Mouse (Mus musculus) CH12F3 (cell line): Measurements from ENCODE around the gene Stoml2.
"Not testable (repeated sequence)": the region's sequence is repeated elsewhere in the genome, so short reads cannot be mapped to it uniquely, and the experiment has no call there.

ENCODE experiments used
- in situ Hi-C: fragments of 300-500 bp; cut with MboI; formaldehyde crosslinking; loops from 2 replicates; pipeline ENCODE4 v1.14.3; 2020; ENCODE audit warnings: low sequenced_read_pairs

The Stoml2 gene

GRCm38 (mm10) chr4:43005765-43006164 lies 25.7 kb downstream of the Stoml2 start:
- in situ Hi-C loops: no loop called here

DNA sequence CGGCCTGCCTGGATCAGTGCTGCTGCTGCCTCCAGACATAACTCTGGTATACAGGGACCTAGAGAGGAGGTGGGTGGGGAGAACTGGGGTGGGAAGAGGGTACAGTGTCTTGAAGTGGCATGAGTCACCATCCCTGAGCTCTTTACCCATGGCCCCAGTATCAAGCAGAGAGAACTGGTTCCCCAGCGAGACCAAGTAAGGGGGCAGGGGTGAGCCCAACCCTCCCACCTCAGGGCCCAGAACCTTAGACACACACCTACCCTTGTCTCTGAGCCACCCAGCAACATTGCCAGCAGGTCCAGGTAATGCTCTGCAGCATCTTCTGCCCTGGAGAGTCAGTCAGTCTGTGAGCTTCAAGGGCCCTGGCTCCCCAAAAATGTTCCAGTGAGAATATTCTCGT lies 26.6 kb downstream of the Stoml2 start:
- in situ Hi-C loops: no loop called here

GRCm38 (mm10) chr4:43002756-43003439 lies 28.6 kb downstream of the Stoml2 start:
- in situ Hi-C loops: no loop called here

DNA sequence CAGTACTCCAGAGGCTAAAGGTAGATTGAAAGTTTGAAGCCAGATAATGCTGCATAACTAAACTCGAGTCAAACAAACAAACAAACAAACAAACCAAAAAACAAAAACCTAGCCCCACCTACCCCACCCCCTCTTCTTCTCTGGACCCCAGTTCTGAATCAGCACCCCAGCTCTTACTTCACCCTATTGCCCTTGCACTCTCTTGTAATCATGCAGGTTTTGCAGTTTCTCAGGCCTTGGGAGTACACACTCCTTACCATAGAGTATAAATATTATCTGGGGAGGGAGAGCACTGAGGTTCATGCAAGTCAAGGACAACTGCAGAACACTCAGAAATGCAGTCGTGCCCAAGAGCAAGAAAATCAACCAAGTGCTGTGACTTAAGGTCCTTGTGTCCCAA lies 30.2 kb downstream of the Stoml2 start:
- in situ Hi-C loops: no loop called here

GRCm38 (mm10) chr4:43000141-43000986 lies 31.1 kb downstream of the Stoml2 start, which contains the start of gene Vcp:
Vcp (minus strand) TSS chr4:43000507.
- in situ Hi-C loops: not testable (repeated sequence)

DNA sequence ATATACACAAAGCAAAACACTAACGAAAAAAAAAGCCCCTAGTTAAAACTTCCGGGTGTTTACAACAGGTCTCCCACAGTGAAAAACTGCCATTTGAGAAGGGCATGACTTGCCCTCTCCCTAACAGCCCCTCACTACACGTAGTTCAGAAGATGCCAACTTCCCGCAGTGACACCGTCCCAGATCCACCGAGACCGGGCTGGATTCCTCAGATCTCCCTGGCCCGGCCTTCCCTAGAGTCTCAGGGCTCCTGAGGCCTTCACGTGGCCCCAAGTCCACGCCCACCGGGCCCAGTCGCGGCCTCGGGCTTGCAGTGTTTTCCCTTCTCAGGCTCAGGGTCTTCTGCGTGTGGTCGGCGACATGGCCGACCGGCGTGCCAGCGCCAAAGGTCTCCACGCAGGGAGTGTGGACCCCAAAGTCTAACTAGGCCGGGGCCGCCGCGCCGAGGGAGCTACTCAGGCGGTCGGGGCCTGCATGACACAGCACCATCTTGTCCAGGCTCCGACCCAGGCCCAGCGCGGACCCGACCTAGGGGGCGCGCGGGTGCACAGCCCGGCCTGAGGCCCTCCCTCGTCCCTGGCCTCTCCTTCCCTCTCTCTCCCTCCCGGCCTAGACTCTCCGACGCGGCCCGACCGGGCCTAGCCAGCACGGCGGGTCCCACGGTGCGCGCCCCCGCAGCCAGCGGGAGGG lies 31.9 kb downstream of the Stoml2 start:
- in situ Hi-C loops: no loop called here

DNA sequence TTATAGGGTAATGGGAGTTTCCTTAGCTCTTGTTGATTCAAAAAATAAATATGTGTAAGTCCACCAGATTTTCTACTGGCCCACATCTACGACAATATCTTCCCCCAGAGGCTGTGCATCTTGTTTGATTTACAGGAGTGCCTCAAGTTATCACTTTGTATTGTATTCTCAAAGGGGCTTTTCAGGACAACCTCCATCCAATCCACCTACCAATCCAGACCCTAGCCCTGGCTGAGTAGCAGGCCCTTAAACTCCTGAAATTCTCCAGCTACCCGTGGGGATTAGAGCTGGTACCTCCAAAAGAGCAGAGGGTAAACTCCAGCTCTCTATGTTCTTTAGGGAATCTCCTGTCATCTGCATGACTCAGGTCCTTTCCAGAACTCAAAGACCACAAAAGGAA lies 33.5 kb downstream of the Stoml2 start:
- in situ Hi-C loops: no loop called here

DNA sequence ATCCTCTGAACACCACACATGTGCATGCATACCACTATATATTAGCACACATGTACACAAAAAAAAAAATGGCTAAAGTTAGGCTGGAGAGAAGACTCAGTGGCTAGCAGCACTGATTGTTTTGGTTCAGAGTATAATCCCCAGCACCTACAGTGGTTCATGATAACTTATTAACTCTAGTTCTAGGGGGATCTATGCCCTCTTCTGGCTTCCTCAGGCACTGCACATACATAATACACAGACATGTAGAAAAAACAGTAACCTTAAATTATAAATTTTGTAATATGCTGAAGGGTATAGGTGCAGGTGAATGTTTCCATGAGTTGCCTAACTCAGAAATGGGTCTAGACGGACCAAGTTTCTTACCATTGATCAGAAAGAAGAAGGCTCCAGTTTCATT lies 43.2 kb downstream of the Stoml2 start:
- in situ Hi-C loops: no loop called here

- in situ Hi-C loops: not testable (repeated sequence)
These were observed 51.0 kb downstream of the Stoml2 start for GRCm38 (mm10) chr4:42980467-42980866.

GRCm38 (mm10) chr4:42978062-42978461 lies 53.4 kb downstream of the Stoml2 start:
- in situ Hi-C loops: no loop called here
